Mouse (Mus musculus) midbrain, embryonic 10.5 days (tissue): ENCODE results near the gene Tmem178. TPM values are rescaled to one million over a fixed set of nuclear protein-coding genes. Genes with fewer than 3 reads are reported as not detected.
A peak's percentile ranks its signal among the peaks of the same experiment; 100 is the strongest.
"Not testable (repeated sequence)": the region's sequence is repeated elsewhere in the genome, so short reads cannot be mapped to it uniquely, and the experiment has no call there.

Experiments used
- DNase-seq: peaks from one replicate; pipeline ENCODE4 v3.0.0-alpha.2; 2017; ENCODE audit warnings: low spot score
- H3K27ac ChIP-seq: fragments of 300-500 bp; sonication (generic); replicated peaks from 2 replicates; pipeline ENCODE4 v1.5.1; 2016; ENCODE audit warnings: mild to moderate bottlenecking
- H3K27me3 ChIP-seq: fragments of 300-500 bp; sonication (generic); 2 replicates; pipeline ENCODE4 v1.6.1; 2016; ENCODE audit warnings: low read depth, mild to moderate bottlenecking; ENCODE audit not compliant: poor library complexity, severe bottlenecking
- H3K36me3 ChIP-seq: fragments of 300-500 bp; sonication (generic); 2 replicates; pipeline ENCODE4 v1.6.1; 2016; ENCODE audit warnings: mild to moderate bottlenecking, moderate library complexity
- H3K4me1 ChIP-seq: fragments of 300-500 bp; sonication (generic); 2 replicates; pipeline ENCODE4 v1.6.1; 2016
- H3K4me3 ChIP-seq: fragments of 300-500 bp; sonication (generic); 2 replicates; pipeline ENCODE4 v1.5.1; 2016; ENCODE audit warnings: mild to moderate bottlenecking, moderate library complexity
- H3K9me3 ChIP-seq: fragments of 300-500 bp; sonication (generic); replicated peaks from 2 replicates; pipeline ENCODE4 v1.6.1; 2016; ENCODE audit warnings: mild to moderate bottlenecking
- WGBS: fragments of 180-500 bp; shearing (Covaris S2); methylation state at CpG from one replicate; pipeline ENCODE4 v1.1.7; 2016; 5-methylcytosine and 5-hydroxymethylcytosine counted together
- polyA plus RNA-seq: library from polyadenylated mRNA; unstranded; fragments of >200 nt; fragmentation: Nextera tagmentation; extraction: Ambion mirVana; gene quantifications from 2 replicates; pipeline ENCODE4 v1.2.1, GENCODE M21; 2016

Tmem178 gene
- polyA plus RNA-seq, 1 experiment from 2014 or later = 6.4 TPM

DNA sequence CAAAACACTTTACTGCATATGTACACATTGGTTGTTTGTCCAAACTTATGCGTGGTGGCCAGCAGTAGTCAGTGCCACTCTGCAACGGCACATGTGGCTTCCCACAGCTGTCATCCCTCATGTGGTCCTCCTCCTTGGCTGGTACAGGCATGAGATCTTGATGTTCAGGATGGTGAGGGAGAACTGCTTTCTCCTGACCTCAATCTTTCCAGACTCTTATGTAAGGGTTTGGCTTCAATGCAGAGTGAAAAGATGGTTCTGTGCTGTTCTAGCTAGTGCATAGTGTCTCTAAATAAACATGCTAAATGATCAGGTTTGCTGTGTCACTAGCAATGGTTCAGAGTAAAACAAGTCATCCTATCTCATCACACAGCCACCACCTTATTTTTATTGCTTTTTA, 17.3 kb upstream of the Tmem178 start:
- Histone ChIP-seq H3K4me1 (no peaks in the 10 kb centered on the region), H3K4me3 (no peak overlapping the region), H3K36me3 (no peaks in the 10 kb centered on the region), H3K27me3 (no peaks in the 10 kb centered on the region), H3K27ac (no peak overlapping the region), H3K9me3 (no peaks in the 10 kb centered on the region)
- DNase-seq = no peak
- 95% methylated on average over 2 of the region's 2 CpGs for WGBS

DNA sequence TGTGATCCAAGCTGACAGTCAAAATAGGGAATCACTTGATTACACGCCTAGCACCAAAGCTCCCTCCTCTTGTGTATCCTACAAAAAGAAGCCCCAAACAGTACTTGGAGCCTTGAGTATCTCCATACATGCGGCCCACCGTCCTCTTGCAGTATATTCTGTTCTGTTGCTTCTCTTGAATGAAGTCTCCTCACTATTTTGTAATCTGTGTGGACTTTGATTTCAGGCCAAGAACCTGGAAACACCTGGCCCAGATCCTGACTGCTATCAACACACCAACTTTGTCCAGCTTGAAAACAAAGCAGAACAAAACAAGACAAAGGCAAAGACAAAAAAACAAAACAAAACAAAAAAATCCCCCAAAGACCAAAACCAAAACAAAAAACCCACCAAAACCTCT, 11.7 kb upstream of the Tmem178 start:
- H3K27ac ChIP-seq = no peak overlapping the region
- no peak for DNase-seq
- 90% methylated on average over 3 of the region's 3 CpGs for WGBS
- H3K27me3 ChIP-seq = no peaks in the 10 kb centered on the region
- no peak overlapping the region for H3K4me3 ChIP-seq
- H3K9me3 ChIP-seq = no peaks in the 10 kb centered on the region
- no peaks in the 10 kb centered on the region for H3K4me1 ChIP-seq
- H3K36me3 ChIP-seq = no peaks in the 10 kb centered on the region

DNA sequence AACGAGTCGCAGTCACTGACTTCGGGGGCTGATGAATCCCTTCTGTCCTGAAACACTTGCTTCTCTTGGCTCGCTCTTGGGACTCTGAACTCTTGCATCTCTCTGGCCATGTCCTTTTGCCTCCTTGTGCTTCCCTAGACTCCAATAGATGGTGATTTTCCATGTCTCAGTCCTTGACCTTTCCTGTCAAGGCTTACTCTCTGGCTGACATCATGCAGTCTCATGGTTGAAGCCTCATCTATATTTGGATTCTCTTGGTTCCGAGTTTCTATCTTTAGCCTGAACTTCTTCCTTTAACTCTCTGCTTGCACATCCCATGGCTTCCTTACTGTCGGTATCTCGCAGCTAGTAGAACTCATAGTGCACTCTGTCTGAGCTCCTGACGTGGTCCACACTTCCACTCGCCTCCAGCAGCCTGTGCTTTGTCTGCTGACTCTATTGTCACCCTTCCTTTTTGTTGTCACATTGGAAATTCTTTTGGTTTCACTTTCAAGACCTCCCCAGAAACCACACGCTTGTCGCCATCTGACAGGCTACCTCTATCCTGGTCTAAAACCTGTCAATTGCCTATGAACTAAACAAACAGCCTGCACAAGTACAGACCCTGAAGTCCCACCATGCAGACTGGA, 10.9 kb upstream of the Tmem178 start:
- 84% methylated on average over 11 of the region's 11 CpGs for WGBS
- Histone ChIP-seq H3K36me3 (no peaks in the 10 kb centered on the region), H3K27ac (no peak overlapping the region), H3K27me3 (no peaks in the 10 kb centered on the region), H3K4me3 (no peak overlapping the region), H3K9me3 (no peaks in the 10 kb centered on the region), H3K4me1 (no peaks in the 10 kb centered on the region)
- DNase-seq = no peak

DNA sequence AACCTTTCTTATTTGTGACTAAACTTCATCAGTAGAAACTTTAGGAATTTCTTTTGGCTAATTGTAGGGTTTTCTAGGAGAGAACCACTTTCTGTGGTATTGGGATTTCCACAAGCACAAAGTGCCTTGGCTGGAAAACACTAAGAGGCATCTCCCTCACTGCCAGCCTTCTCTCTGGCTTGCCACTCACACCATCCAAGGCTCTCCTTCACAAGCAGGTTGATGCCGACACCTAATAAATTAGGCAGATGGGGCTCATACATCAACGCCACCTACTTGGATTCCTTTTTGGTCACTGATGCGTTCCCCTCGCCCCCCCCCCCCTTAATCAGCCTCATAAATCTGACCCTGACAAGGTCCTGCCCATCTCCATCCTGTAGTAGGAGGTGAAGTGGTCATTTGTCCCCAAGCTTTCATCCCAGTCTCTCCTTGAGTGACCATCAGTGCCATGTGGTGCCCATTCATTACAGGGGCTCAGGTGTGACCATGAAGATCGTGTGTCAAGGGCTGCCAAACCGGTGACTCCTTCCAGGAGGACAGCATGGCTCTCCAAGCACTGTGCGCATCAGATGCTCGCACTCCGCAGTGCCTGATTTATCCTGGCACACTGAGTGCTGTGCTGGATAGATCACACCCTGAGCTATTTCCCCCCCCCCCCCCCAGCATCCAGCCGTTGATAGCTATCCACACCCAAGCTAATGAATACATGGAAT, 8.5 kb upstream of the Tmem178 start:
- Histone ChIP-seq H3K27me3 (peaks cover 3% of the 10 kb centered on the region; the same call in 1 of the 2 replicates), H3K36me3 (no peaks in the 10 kb centered on the region), H3K27ac (no peak overlapping the region), H3K4me1 (no peaks in the 10 kb centered on the region), H3K4me3 (no peak overlapping the region), H3K9me3 (no peaks in the 10 kb centered on the region)
- WGBS = 88% methylated on average over 10 of the region's 10 CpGs
- no peak for DNase-seq

DNA sequence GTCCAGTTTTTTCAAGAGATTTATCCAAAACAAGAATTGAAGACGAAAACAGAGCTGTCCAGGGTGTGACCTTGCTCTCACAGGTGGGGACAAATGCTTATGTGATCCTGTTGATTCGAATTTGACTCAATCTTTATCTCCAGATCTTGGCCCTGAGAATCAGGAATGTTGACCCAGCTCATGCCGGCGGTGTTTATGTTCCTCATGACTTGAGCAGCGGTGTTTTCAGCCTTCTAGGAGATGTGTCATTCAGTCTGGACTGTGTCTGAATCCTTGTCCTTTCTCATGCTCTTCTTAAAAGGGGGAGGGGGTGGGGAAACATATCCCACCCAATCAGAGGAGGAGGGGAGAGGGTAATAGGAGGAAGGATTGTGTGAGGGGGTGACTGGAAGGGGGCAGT, 7.9 kb upstream of the Tmem178 start:
- Histone ChIP-seq H3K9me3 (no peaks in the 10 kb centered on the region), H3K27ac (no peak overlapping the region), H3K36me3 (no peaks in the 10 kb centered on the region), H3K4me1 (no peaks in the 10 kb centered on the region), H3K4me3 (no peak overlapping the region), H3K27me3 (peaks cover 5% of the 10 kb centered on the region; the same call in 1 of the 2 replicates)
- DNase-seq = no peak
- 81% methylated on average over 5 of the region's 5 CpGs for WGBS

DNA sequence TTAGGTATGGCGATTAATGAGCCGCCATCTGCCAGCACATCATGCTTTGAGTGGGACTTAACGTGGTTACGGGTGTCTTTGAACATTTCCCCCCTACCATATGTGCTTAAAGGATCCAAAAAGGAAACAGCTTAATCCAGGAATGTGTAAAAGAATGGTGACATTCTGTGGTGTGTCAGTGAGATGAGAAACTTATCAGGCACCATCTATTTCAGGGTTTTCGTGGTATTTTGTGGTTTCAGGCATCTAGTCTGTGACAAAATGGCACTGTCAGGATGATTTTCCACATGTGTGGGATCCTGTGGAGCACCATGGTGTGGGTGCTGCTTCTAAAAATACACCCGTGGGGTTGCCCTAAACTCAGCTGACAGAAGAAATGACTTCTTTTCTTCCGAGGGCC, 4.6 kb upstream of the Tmem178 start:
- Histone ChIP-seq H3K27me3 (peaks cover 29% of the 10 kb centered on the region), H3K9me3 (no peaks in the 10 kb centered on the region), H3K27ac (no peak overlapping the region), H3K36me3 (no peaks in the 10 kb centered on the region), H3K4me1 (peaks cover 10% of the 10 kb centered on the region; the same call in 1 of the 2 replicates), H3K4me3 (no peak overlapping the region)
- no peak for DNase-seq
- 92% methylated on average over 7 of the region's 7 CpGs for WGBS

DNA sequence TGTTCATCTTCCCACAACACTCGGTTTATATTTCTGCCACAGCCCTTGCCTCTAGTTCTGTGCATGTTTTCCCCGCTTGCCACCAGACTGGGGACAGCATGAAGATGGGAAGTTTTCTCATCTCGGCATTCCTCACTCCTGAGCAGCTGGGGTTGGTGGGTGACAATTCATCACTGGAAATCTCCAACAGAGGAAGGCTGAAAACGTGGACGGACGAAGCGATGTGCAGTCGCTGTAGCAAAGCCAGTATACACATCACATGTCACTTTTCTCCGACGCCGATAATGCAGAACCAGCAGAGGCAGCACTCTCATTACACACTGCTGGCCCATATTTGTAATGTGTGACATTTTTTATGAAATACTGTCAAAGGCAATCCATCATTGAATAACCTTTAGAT, 2.6 kb upstream of the Tmem178 start:
- Histone ChIP-seq H3K4me1 (peaks cover 11% of the 10 kb centered on the region), H3K27ac (no peak overlapping the region), H3K4me3 (no peak overlapping the region), H3K9me3 (no peaks in the 10 kb centered on the region), H3K36me3 (no peaks in the 10 kb centered on the region), H3K27me3 (peaks cover 46% of the 10 kb centered on the region)
- no peak for DNase-seq
- WGBS = 81% methylated on average over 11 of the region's 11 CpGs

DNA sequence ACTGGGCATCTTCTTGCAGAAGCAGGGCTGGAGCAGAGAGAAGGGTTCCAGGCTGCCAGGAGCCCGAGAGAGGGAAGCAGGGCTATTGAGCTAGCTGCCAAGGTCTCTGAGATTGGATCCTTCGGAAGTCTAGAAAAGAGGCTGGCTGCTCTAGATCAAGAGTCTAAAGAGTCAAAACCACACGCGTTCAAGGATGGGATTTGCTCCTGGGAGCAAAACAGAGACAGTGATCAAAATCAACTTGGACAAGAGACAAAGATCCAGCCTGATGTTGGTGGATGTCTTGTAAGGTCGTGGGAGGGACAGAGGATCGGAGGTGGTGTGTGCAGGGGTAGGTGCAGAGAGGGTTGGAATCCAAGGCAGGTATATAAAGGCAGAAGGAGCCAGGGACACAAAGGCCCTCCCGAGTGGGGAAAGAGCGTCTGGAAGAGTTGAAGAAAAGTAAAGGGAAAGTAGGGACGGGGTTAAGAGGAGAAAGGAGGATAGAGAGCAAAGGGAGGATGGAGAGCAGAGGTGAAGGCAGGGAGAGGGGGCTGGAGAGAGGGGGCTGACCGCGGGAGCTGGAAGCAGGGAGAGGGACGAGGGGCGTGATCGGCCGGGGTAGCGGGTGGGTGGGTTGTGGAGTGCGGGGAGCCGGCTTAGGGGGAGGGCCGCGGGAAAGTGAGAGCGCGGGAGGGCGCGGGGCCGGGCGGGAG, 450 bp upstream of the Tmem178 start:
- Histone ChIP-seq H3K27me3 (peaks cover 51% of the 10 kb centered on the region), H3K27ac (peak overlapping the region; percentile 91), H3K4me3 (peak overlapping the region; percentile 84), H3K36me3 (no peaks in the 10 kb centered on the region), H3K9me3 (no peaks in the 10 kb centered on the region), H3K4me1 (peaks cover 11% of the 10 kb centered on the region)
- WGBS = 8% methylated on average over 26 of the region's 26 CpGs
- DNase-seq = peak; percentile 32

DNA sequence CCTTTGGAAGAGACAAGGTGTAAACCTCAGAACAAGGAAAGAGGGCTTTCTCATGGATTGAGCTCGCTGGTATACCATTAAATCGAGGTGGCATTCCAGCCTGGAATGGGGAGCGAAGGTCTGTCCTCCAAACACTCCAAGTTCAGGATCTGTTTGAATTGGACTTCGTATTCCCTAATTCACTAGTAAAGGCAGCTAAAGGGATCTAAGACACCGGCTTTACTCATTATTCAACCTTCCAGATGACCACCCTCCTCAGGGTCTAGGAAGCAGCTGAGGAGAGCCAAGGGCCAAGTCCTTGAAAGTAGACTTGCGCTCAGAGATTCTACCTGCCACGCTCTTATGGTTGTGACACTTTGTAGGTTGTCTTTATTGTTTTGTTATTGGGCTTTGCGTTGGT, 1.1 kb downstream of the Tmem178 start:
- not testable (repeated sequence) for H3K9me3 ChIP-seq, H3K27ac ChIP-seq, DNase-seq, H3K36me3 ChIP-seq
- WGBS = 32% methylated on average over 8 of the region's 8 CpGs
- peak overlapping the region; percentile 34 for H3K4me3 ChIP-seq
- H3K4me1 ChIP-seq = peaks cover 11% of the 10 kb centered on the region
- peaks cover 51% of the 10 kb centered on the region for H3K27me3 ChIP-seq

DNA sequence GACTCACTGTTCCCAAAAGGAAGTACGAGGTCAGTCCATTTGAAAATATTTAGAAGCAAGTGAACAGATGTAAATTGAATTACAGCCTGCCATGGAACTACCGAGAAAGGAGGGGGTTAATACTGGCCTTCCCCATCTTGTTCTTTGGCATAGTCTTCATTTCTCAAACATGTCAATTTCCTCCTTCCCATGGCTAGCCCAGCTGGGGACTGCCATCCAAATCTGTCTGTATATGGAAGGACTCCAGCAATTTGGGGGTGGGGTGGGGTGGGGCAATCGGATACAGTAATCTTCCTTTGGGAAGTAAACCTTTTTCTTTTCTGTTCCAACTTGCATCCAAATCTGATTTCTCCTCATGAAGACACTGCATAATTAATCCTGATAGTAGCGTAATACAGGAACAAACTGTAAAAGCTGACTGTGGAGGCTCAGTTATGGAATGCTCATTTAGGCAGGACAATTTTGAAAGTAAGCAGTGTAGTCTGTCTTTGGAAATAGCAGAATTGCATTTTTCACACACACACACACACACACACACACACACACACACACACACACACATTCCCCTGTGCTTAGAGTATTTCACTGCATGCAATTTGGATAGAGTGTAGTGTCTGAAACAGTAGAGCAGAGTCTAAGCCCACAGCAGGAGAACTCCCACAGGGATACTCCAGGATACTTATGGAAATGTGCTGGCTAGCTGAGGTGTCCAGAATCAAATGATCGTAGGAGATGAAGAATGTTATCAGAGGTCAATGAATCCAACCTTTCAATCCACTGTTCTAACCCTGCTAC, 1.9 kb downstream of the Tmem178 start:
- Histone ChIP-seq H3K27ac (no peak overlapping the region), H3K27me3 (peaks cover 47% of the 10 kb centered on the region), H3K4me1 (peaks cover 11% of the 10 kb centered on the region), H3K36me3 (no peaks in the 10 kb centered on the region), H3K9me3 (no peaks in the 10 kb centered on the region), H3K4me3 (peak overlapping the region; percentile 34; the same call in 1 of the 2 replicates)
- no peak for DNase-seq
- 84% methylated on average over 5 of the region's 5 CpGs for WGBS

DNA sequence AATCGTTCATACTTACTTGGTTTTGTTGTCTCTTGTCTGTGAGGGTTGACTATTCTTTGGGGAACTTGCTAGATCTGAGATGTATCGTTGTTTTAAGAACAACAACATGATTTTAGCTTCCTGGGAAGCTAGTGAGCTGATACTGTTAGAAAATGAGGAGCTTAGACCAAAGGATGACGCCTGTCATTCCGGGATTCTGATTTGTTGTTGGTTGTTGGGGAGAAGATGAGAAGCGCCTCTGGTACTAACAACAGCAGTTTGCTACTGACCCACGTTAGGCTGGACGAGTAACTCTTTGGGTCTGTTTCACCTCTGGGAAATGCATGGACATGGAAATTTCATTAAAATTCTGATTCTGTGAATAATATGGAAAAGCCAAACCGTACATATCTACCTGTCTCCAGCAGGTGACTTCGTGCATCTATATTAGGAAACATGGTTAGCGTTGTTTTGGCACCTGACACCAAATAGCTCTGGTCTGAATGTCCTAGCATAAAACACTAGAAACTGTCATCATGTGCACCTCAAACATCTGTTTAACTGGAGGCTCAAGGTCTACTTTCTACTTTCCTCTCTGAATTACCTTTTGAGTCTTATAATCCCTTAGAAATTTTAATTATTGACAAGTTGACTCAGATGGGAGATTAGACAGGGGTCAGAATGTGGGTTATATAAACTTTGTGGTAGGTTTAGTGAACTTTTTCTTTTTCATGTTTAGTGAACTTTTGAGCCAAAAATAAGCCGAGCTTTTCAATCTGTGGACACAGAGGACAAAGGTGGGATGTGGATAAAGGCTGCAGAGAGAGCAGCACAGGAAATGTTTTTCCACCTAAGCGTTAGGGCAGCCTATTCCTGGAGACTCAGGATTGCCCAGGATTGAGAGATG, 2.9 kb downstream of the Tmem178 start:
- DNase-seq = no peak
- no peak overlapping the region for H3K4me3 ChIP-seq
- no peaks in the 10 kb centered on the region for H3K9me3 ChIP-seq

DNA sequence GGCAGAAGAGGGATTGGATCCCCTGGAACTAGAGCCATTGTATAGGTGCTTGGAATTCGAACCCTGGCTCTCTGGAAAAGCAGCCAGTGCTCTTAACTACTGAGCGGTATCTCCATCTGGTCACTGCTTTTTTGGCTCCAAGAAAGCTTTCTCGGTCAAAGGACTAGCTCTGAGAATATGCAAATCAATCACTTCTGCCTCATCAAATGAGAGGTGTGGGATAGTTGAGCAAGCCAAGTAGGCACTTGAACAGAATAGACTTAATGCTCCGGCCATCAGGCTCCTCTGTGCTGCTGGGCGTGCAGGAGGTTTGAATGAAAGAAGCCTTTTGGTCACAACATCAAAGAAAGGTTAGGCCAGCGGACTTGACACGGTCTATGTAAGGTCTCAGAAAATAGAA, 5.0 kb downstream of the Tmem178 start:
- no peak for DNase-seq
- H3K36me3 ChIP-seq = no peaks in the 10 kb centered on the region
- peaks cover 26% of the 10 kb centered on the region for H3K27me3 ChIP-seq
- WGBS = 79% methylated on average over 7 of the region's 7 CpGs
- peaks cover 6% of the 10 kb centered on the region for H3K4me1 ChIP-seq
- H3K9me3 ChIP-seq = no peaks in the 10 kb centered on the region
- no peak overlapping the region for H3K27ac ChIP-seq
- no peak overlapping the region for H3K4me3 ChIP-seq

More for the DNA sequence above, 2.9 kb downstream of the Tmem178 start:
- WGBS = 82% methylated on average over 12 of the region's 12 CpGs
- H3K4me1 ChIP-seq = peaks cover 11% of the 10 kb centered on the region
- no peak overlapping the region for H3K27ac ChIP-seq
- H3K27me3 ChIP-seq = peaks cover 46% of the 10 kb centered on the region
- H3K36me3 ChIP-seq = no peaks in the 10 kb centered on the region
